Mouse (Mus musculus) kidney, postnatal 10 days (tissue): ENCODE measurements around the gene Cacng2.

Experiments used
- DNase-seq: peaks from one replicate; pipeline ENCODE4 v3.0.0; 2021; ENCODE audit warnings: mixed read lengths

Cacng2 gene

DNA sequence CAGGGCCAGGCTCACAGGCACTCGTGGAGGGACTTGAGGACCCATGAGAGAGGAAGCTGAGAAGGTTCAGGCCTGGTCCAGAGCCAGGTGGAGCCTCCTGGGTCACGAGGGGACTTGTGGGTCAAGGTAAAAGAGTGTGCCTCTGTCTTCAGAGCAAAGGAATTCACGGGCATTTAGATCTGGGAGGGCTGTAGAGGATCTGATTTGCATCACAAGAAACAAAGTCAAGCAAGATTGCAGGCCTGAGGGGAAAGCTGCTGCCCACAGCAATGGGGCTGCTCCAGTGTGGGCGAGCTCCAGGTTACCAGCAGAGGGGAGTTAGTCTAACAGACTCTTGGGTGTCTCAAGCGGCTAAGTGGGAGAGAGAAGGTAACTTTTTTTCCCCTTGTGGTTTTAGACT lies 118.4 kb downstream of the Cacng2 start:
- DNase-seq, result no peak

DNA sequence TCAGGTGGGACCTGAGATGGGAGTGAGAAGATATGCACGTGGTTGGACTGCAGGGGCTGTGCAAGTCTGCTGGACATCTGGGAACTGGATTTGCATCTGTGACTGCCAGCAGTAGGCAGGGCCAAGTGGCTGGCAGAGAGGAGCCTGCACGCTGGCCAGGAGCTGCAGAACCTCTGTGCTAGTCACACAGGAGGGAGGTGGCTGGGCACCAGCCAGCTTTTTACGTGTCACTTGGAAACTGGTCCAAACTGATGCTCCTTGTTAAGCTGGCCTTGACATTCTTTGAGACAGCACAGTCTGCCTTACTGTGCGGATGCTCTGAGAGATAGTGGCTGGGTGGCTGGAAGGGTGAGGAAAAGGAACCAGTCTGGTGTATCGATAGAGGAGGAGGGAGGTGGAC lies 131.3 kb downstream of the Cacng2 start:
- no peak for DNase-seq

DNA sequence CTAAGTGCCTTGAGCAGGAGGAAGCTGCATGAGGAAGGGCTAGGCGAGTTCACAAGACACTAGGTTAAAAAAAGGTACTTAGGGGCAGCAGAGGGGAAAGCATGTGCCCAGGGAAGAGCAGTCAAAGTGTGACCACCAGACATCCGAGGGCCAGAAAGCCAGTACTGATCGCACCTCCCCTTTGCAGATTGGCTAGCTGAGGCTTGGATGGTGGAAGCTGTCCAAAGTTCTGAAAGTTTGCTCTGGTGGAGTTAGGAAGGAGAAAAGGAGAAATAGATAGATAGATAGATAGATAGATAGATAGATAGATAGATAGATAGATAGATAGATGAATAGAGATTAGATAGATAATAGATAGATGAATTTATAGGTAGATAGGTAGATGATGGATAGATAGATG lies 136.4 kb downstream of the Cacng2 start:
- no peak for DNase-seq

GRCm38 (mm10) chr15:77982195-77982939 lies 137.5 kb downstream of the Cacng2 start:
- DNase-seq, result peak; percentile 54

DNA sequence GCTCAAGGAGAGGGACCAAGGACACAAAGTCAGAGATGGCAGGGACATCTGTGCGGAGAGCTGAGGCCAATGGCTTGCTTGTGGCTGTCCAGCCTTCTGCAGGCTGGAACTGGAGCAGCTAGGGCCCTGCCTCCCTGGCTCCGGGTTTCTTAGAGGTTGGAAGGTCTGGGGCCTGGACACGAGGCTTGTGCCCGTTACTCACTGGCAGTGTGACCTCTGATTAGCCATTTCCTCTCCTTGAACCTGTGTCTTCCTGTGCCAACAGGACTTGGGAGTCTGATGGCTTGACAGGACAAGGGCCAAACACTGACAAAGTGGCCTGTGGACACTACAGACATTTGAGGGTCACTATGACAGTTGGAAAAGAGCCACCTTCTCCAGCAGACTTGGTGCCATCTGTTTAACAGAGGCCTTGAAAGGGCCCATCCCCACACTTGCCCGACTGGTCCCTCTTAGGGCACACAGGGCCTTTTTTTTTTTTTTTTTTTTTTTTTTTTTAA lies 138.6 kb downstream of the Cacng2 start:
- no peak for DNase-seq

DNA sequence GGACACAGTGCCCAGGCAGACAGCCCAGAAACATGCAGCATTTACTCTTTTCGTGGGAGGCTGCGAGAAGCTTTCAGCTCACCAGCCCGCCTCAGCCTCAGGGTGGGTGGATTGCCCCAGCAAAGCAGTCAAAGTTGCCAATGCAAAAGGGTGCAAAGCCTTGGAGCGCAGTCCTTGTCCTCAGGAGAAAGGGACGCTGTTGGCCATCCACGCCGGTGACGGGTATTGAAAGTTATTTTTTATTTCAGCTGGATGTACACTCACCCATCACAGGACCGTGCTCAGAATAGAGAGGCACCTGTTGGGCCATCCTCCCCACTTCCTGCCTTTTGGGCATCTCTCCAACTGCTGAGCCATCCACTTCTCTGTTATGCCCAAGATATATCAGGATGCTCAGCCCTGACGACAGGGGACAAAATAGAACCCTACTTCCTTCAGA lies 140.4 kb downstream of the Cacng2 start:
- no peak for DNase-seq

GRCm38 (mm10) chr15:77977663-77978062 lies 142.2 kb downstream of the Cacng2 start:
- no peak for DNase-seq

DNA sequence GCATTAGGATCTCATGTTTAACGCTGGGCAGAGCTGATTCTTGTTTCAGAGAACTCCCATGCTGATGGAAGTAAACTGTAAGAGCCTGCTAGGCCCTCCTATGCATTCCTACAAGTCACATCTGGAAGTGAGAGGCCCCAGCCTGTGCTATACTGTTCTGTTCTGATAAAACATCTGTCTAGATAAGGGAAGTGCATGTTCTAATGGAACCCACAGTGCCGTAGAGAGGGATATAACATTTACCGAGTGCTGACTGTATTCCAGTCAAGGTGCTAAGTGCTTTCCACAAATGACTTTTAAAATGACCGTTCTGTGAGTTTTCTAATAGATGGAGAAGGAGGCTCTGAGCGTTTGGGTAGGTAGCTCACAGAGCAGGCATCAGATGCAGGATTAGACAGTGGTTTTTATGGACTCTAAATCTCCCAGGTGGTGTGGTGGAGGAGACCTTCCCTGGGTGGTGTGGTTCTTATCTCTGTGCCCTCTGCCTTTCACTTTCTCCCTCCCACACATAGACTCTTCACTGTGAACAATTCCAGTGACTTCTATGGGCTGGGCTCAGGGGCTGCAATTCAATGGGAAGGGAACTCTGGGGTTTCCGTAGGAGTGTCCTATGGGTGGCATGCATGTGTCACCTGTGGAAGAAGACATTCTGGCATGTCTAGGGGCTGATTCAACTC lies 145.5 kb downstream of the Cacng2 start:
- DNase-seq, result no peak

- DNase-seq, result peak; percentile 99
Observed at GRCm38 (mm10) chr15:77970470-77971292, 149.1 kb downstream of the Cacng2 start, which contains the start of gene Eif3d. TSS of gene Eif3d (minus strand) at chr15:77970813.

DNA sequence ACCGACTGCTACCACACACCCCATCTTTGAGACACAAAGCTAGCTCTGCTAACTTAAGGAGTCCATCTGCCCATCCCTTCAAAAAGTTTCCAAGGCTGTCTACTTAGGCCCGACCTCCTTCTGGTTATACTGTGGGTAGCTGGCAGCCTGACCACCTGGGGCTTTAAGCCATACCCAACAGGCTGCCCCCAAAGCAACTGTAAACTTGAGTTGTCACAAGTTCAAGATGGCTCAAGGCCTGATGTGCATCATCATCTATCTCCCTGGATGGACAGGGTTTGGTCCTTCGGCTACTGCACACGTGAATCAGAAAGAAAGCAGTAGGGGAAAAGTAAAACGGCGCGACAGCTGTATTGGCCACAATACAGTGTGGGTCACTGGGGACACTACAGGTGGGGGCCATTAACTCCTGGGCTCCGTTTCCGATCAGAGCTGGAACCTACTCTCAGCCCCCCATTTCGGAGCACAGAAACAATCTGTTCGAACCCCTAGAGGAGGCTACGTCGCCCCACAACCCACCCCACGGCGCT lies 149.8 kb downstream of the Cacng2 start:
- no peak for DNase-seq

GRCm38 (mm10) chr15:77965117-77965528 lies 154.7 kb downstream of the Cacng2 start:
- no peak for DNase-seq

GRCm38 (mm10) chr15:77962447-77962846 lies 157.4 kb downstream of the Cacng2 start:
- no peak for DNase-seq

DNA sequence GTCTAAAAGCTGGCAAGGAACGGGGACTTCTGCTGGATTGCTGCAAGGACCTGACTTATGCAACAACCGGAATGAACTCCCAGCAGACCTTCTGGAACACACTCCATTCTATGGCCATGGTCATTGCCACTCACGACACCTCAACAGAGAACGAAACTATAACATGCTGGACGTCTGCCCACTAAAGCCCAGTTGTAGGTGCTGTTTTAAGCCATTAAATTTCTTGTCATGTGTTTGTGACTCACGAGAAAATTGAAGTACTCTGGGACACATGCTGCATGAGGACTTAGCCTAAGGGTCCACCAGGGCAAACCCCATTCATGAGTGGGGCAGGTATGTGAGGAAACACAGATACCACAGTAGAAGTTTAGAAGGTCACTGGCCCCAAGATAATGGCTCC lies 159.1 kb downstream of the Cacng2 start:
- DNase-seq, result no peak

DNA sequence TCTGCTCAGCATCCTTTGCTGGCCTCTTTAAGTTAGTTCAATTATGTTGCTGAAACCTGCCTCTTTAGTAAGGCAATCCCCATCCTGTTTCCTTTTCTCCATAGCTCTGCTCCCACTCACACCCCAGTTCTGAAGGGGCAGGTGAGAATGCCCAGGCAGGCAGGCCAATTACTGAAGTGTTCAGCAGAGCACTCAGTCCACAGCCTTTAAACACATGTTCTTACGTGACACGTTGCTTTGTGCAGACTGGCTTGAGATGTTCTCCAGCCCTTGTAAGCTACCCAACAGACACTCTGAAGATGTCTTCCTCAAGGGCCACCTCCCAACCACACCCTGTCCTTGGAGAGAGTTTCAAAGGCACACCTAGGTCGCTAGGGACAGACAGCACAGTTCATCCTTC lies 161.8 kb downstream of the Cacng2 start:
- no peak for DNase-seq

- DNase-seq, result no peak
Observed at GRCm38 (mm10) chr15:77957625-77958024, 162.2 kb downstream of the Cacng2 start.

DNA sequence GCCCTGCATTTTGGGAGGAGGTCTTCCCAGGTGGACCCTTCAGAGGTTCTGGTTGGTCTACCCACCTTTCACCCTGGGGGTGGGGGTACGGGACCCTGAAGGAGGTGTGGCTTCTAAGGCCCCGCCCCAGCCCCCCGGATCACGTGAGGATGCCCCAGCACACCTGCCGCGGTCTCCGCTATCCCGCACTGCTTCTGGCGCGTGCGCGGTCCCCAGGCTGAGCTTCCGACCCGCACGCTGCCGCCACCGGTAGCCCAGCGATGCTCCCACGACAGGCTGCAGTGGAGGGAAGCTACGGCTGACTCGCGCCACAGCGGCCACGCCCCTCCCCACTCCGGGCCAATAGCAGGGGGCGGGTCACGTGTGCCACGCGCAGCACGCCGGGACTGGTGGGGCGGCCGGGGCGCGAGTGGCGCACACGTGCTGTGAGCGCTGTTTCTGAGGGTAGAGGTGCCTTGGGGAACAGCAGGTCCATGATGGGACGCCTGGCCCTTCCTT lies 163.4 kb downstream of the Cacng2 start, which contains the start of gene Foxred2:
TSS of gene Foxred2 (minus strand) at position 319 of the 498 bp plus-strand sequence.
- peak; percentile 89 for DNase-seq

DNA sequence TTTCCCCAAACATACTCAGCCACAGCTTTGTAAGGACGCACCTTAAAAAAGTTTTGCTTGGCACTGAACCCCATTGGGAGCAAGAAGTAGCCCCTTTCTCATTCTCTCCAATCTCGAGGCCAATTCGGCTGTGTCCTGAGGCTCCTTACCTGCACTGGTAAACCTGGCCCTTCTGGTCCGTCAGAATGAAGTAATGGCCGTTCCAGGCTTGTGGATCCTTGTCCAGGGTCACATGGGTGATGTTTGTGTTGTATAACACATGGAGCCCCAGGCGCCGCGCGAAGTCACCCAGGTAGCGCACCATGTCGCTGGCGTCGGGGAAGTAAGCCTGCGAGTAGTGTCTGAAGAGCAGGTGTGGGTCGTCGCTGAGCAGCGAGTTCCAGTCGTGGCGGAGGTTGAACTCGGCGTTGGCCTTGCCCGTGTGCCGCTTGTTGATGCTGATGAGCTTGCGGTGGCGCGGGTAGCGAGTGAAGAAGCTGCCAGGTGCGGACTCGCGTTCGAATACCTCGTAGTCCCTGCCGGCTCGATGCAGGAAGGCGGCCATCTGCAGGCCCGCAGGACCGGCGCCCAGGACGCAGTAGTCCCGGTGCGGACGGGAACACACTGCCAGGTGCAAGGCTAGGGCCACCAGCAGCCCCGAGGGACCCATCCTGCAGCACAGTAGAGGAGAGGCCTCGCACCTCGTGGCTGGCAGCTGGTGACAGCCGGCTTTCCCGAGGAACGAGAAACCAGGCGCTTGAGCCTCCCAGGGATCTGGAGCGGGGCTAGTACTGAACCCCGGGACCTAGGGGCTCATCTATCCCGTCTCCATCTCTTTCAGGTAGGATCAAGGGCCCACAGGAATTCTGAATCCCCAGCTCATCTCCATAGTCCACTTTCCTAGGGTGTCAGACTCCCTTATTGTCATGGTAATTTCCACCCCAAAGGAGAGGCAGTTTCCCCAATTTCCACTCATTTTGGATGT lies 164.1 kb downstream of the Cacng2 start:
- peak; percentile 29 for DNase-seq

DNA sequence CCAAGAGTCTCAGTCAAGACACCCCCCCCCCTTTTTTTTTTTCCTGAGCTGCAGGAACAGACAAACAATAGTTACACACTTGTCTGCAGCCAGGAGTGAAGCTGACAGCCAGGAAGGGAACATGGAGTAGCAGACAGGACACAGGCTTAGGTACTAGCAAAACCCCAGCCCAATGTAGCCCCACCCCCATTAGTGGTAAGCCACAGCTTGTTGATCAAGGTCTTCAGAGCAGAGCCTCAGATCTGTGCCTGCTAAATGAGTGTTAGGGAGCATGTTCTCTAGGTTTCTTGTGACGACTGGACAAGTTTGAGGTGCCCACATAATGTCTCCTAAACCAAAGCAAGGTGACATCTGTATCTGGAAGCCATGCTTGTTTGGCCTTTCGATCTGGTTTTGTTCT lies 165.5 kb downstream of the Cacng2 start:
- DNase-seq, result no peak

DNA sequence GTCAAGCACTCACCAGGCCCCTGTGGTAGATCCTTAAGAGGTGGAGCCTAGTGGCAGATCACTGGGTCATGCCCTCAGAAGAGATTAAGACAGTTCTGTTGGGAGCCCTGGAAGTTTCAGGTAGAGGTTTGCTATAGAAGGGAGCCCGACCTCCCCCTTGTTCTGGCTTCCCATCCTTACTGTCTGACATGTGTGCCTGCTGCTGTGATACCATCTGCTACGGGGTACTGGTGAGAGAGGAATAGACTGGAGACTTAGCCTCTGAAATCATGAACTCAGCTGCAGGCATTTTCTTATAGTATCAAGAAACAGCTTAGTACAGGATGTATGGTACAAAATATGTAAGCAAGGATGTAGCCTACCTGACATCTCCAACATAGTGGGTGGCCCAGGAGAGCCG lies 166.9 kb downstream of the Cacng2 start:
- no peak for DNase-seq

DNA sequence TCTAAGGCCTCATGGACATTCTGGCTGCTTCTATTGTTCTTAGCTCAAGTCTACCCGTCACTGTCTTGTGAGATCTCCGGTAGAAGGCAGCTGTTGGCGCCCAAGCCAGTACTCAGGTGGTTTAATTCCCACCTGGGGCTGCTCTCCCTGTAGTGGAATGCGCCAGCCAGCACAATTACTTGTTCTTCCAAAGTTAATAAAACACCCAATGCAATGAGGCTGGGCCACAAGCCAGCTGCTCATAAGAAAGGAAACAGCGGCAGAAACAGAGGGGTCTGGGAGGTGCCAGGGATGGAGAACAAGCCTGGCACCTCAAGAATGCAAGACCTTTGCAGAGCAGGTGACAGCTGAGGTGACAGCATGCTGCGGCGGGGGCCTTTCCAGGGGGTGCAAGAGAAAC lies 170.8 kb downstream of the Cacng2 start:
- peak; percentile 74 for DNase-seq

DNA sequence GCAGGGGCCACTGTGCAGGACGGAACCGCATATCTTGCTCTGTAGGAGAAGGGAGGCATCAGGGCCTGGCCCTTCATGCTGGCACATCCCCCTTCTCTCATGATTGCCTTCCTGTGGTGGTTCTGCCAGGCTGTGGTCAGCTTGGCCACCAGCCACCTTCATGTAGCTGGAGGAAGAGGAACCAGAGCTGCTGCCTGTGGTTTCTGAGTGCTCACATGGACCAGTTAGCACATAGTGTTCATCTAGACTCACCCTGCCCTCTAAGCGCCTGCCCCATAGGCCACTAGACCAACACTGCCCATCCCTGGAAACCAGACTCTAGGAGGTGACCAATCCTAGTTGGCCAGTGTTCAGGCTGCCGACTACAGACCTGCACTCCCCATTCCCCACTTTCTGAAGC lies 174.1 kb downstream of the Cacng2 start:
- DNase-seq, result no peak
